24 mouse cellular contexts compared by ENCODE assay signal in genomic region chr6:38261877-38262276, GRCm38 (mm10). TPM values are rescaled to one million over a fixed set of nuclear protein-coding genes. Genes with fewer than 3 reads are reported as not detected.
DNase-seq lines count a peak whose midpoint lies in the region; ATAC-seq and TF ChIP-seq lines count a peak whose summit lies in the region.
"Had no signal": no experiment of that assay in that cellular context is flagged by ENCODE, and none has a peak within 500 bp of the region (broad histone marks: within the 10 kb centered on the region; RNA-seq: fewer than 3 reads in every experiment).

No protein-coding gene starts in this region.

- no peak for ATAC-seq in liver, postnatal 0 days
- no peak for ATAC-seq in liver, embryonic 12.5 days
- ATAC-seq in granulocyte monocyte progenitor cell, adult 5-6 weeks (replicated peaks; ENCODE audit: poor library complexity, severe bottlenecking) = no peak
- ATAC-seq: forebrain, embryonic 14.5 days; hindbrain, embryonic 16.5 days had no signal

- no peak overlapping the region for H3K27ac ChIP-seq in liver, postnatal 0 days (ENCODE audit: low read depth)
- no peak overlapping the region for H3K27ac ChIP-seq in liver, embryonic 12.5 days
- H3K27ac ChIP-seq in ES-E14 (ENCODE audit: insufficient read depth, low read depth, low read length, poor library complexity, severe bottlenecking) = no peak overlapping the region
- H3K27ac ChIP-seq: embryonic facial prominence, embryonic 15.5 days; forebrain, embryonic 10.5 days; gastrocnemius, adult 2 months; heart, embryonic 10.5 days; hindbrain, embryonic 12.5 days had no signal

- H3K4me1 ChIP-seq in liver, postnatal 0 days (ENCODE audit: insufficient read depth) = no peaks in the 10 kb centered on the region
- no peaks in the 10 kb centered on the region for H3K4me1 ChIP-seq in liver, embryonic 12.5 days
- H3K4me1 ChIP-seq in ES-E14 (ENCODE audit: control insufficient read depth in 2 of 2, insufficient read depth in 2 of 2, low read length in 2 of 2, poor library complexity in 1 of 2) = no peaks in the 10 kb centered on the region
- H3K4me1 ChIP-seq: embryonic facial prominence, embryonic 15.5 days; forebrain, embryonic 10.5 days; heart, embryonic 10.5 days; hindbrain, embryonic 12.5 days had no signal

- no peak overlapping the region for H3K4me2 ChIP-seq in liver, postnatal 0 days (ENCODE audit: low read depth, low read length)
- H3K4me2 ChIP-seq in liver, embryonic 12.5 days = no peak overlapping the region
- H3K4me2 ChIP-seq: embryonic facial prominence, embryonic 15.5 days; hindbrain, embryonic 12.5 days had no signal

- H3K9me3 ChIP-seq in liver, postnatal 0 days (ENCODE audit: low read length) = no peaks in the 10 kb centered on the region
- H3K9me3 ChIP-seq in liver, embryonic 12.5 days (replicated peaks) = no peaks in the 10 kb centered on the region
- H3K9me3 ChIP-seq in ES-E14 (ENCODE audit: control insufficient read depth, insufficient read depth, low read depth, low read length) = no peaks in the 10 kb centered on the region
- H3K9me3 ChIP-seq: embryonic facial prominence, embryonic 15.5 days; forebrain, embryonic 10.5 days; heart, embryonic 10.5 days; hindbrain, embryonic 12.5 days had no signal

- H3K36me3 ChIP-seq in liver, postnatal 0 days (replicated peaks; ENCODE audit: insufficient read depth, low read length) = no peaks in the 10 kb centered on the region
- no peaks in the 10 kb centered on the region for H3K36me3 ChIP-seq in liver, embryonic 12.5 days
- H3K36me3 ChIP-seq in ES-E14 (ENCODE audit: control insufficient read depth, insufficient read depth, low read length, poor library complexity, severe bottlenecking) = no peaks in the 10 kb centered on the region
- H3K36me3 ChIP-seq: embryonic facial prominence, embryonic 15.5 days; forebrain, embryonic 10.5 days; heart, embryonic 10.5 days; hindbrain, embryonic 12.5 days had no signal

- 0 out of 2 replicates have a peak, but pooled peaks have one; percentile 11 for TF ChIP-seq CTCF in liver, postnatal 0 days (IDR thresholded peaks at IDR 0.05; ENCODE audit: low read depth)

- WGBS in liver, postnatal 0 days (ENCODE audit: insufficient replicate concordance) = 72% methylated on average over 4 of the region's 4 CpGs
- 60% methylated on average over 4 of the region's 4 CpGs for WGBS in liver, embryonic 12.5 days (ENCODE audit: insufficient replicate concordance)

- no peaks in the 10 kb centered on the region for H3K27me3 ChIP-seq in liver, postnatal 0 days (ENCODE audit: insufficient read depth, low read length)
- no peaks in the 10 kb centered on the region for H3K27me3 ChIP-seq in liver, embryonic 12.5 days (replicated peaks)
- H3K27me3 ChIP-seq: embryonic facial prominence, embryonic 15.5 days; hindbrain, embryonic 12.5 days had no signal

- H3K9ac ChIP-seq in liver, postnatal 0 days (replicated peaks) = no peak overlapping the region
- H3K9ac ChIP-seq in liver, embryonic 12.5 days = no peak overlapping the region
- no peak overlapping the region for H3K9ac ChIP-seq in ES-E14 (ENCODE audit: insufficient read depth, low read depth, low read length, poor library complexity, severe bottlenecking)
- H3K9ac ChIP-seq: embryonic facial prominence, embryonic 15.5 days; hindbrain, embryonic 12.5 days had no signal

- DNase-seq in kidney, adult 9 months = peak; percentile 55
- DNase-seq in kidney, postnatal 4 days = no peak
- no peak for DNase-seq in liver, postnatal 0 days
- DNase-seq in ES-E14 (ENCODE audit: low read depth, low spot score) = no peak
- no peak for DNase-seq in heart, adult 11 months
- DNase-seq: adrenal gland, adult 2 months; adrenal gland, postnatal 25 days; cerebellum, adult 18-20 months; cerebellum, postnatal 10 days; embryo, embryonic 11 days; gastrocnemius, adult 2 months; gastrocnemius, postnatal 25 days; heart, adult 18-20 months; heart, postnatal 10 days; heart, postnatal 4 days had no signal

- no peak for TF ChIP-seq EP300 in liver, postnatal 0 days (IDR thresholded peaks at IDR 0.05; ENCODE audit: low read depth)

- in situ Hi-C loops in ES-E14 (cut with MboI; ENCODE audit: low sequenced_read_pairs in 2 of 2, unreplicated experiment in 2 of 2) = no loop called here

- H3K4me3 ChIP-seq in liver, postnatal 0 days (ENCODE audit: low read depth, low read length) = no peak overlapping the region
- H3K4me3 ChIP-seq in liver, embryonic 12.5 days = no peak overlapping the region
- H3K4me3 ChIP-seq in ES-E14 (ENCODE audit: insufficient read depth in 1 of 2, low read depth in 1 of 2, low read length in 2 of 2, poor library complexity in 1 of 2, severe bottlenecking in 1 of 2) = no peak overlapping the region
- H3K4me3 ChIP-seq: embryonic facial prominence, embryonic 15.5 days; erythroblast, embryonic 14.5 days; forebrain, embryonic 10.5 days; gastrocnemius, adult 2 months; heart, embryonic 10.5 days; hindbrain, embryonic 12.5 days had no signal

TF ChIP-seq in ES-E14, 5 proteins besides CTCF, POLR2A, EP300 and RAD21:
- no peak for TF ChIP-seq CHD2 (IDR thresholded peaks at IDR 0.05; ENCODE audit: low read depth, low read length)
- TF ChIP-seq ZC3H11A (IDR thresholded peaks at IDR 0.05; ENCODE audit: borderline replicate concordance, low read depth, low read length) = 0 out of 2 replicates have a peak, but pooled peaks have one; percentile 20
TF ChIP-seq in ES-E14: peak in this region for 1.

RNA-seq across cellular contexts. Expression of gene D630045J12Rik, which starts 8.1 kb away (rescaled TPM):
- 0.13 and 0.18 TPM in 2 replicates for polyA plus RNA-seq in liver, postnatal 0 days (2015; fragmentation: Nextera tagmentation; extraction: Ambion mirVana)
- 0.80 and 0.97 TPM in 2 replicates for polyA plus RNA-seq in liver, embryonic 12.5 days (2016; fragmentation: Nextera tagmentation; extraction: Ambion mirVana)
- 4.1 and 6.3 TPM in 2 replicates for total RNA-seq in ES-E14 (2012; rRNA removed)
- 2.0 and 2.2 TPM in 2 replicates for total RNA-seq in granulocyte monocyte progenitor cell, adult 5-6 weeks (2014; fragmentation: Nextera tagmentation)
- total RNA-seq in granulocyte monocyte progenitor cell, adult 5-6 weeks (2017) = 0.15 and 0.22 TPM in 2 replicates

RNA-seq across cellular contexts. Expression of gene Zc3hav1l, which starts 37.2 kb away (rescaled TPM):
- polyA plus RNA-seq in liver, postnatal 0 days (2015; fragmentation: Nextera tagmentation; extraction: Ambion mirVana) = 0.59 and 0.61 TPM in 2 replicates
- polyA plus RNA-seq in liver, embryonic 12.5 days (2016; fragmentation: Nextera tagmentation; extraction: Ambion mirVana) = 3.9 and 4.0 TPM in 2 replicates
- 2.6 and 3.8 TPM in 2 replicates for total RNA-seq in ES-E14 (2012; rRNA removed)
- 19.3 and 23.8 TPM in 2 replicates for total RNA-seq in granulocyte monocyte progenitor cell, adult 5-6 weeks (2014; fragmentation: Nextera tagmentation)
- 4.1 and 5.1 TPM in 2 replicates for total RNA-seq in granulocyte monocyte progenitor cell, adult 5-6 weeks (2017)
